Comparison of ENCODE assay signal across 25 mouse cellular contexts in genomic region chr1:101530001-101530400, GRCm38 (mm10).
"Had no signal": no experiment of that assay in that cellular context is flagged by ENCODE, and none has a peak within 500 bp of the region (broad histone marks: within the 10 kb centered on the region; RNA-seq: fewer than 3 reads in every experiment).

No protein-coding gene starts in this region.

- H3K36me3 ChIP-seq: heart, embryonic 13.5 days; heart, embryonic 15.5 days; hindbrain, embryonic 13.5 days; hindbrain, embryonic 15.5 days; kidney, embryonic 15.5 days; limb, embryonic 13.5 days; limb, embryonic 15.5 days had no signal

- H3K4me2 ChIP-seq: heart, embryonic 11.5 days; heart, embryonic 13.5 days; heart, embryonic 15.5 days; hindbrain, embryonic 13.5 days; hindbrain, embryonic 15.5 days; kidney, embryonic 15.5 days; limb, embryonic 13.5 days; limb, embryonic 15.5 days had no signal

- H3K27ac ChIP-seq: heart, adult 2 months; heart, embryonic 13.5 days; heart, embryonic 15.5 days; hindbrain, embryonic 13.5 days; hindbrain, embryonic 15.5 days; hindbrain, postnatal 0 days; kidney, embryonic 15.5 days; kidney, postnatal 0 days; limb, embryonic 13.5 days; limb, embryonic 15.5 days had no signal

- DNase-seq: gastrocnemius, postnatal 14 days; gastrocnemius, postnatal 36 days; heart, adult 11 months; heart, adult 2 months; heart, postnatal 14 days; heart, postnatal 36 days; kidney, adult 11 months; kidney, adult 2 months; kidney, adult 9 months; kidney, postnatal 14 days; kidney, postnatal 36 days; layer of hippocampus, adult 9-11 months; layer of hippocampus, postnatal 36 days; left cerebral cortex, postnatal 4 days had no signal

- H3K4me3 ChIP-seq: heart, adult 2 months; heart, embryonic 13.5 days; heart, embryonic 15.5 days; hindbrain, embryonic 13.5 days; hindbrain, embryonic 15.5 days; kidney, embryonic 15.5 days; limb, embryonic 13.5 days; limb, embryonic 15.5 days had no signal

- ATAC-seq: hindbrain, postnatal 0 days; intestine, embryonic 16.5 days had no signal

- H3K27me3 ChIP-seq: heart, embryonic 13.5 days; heart, embryonic 15.5 days; hindbrain, embryonic 13.5 days; hindbrain, embryonic 15.5 days; kidney, embryonic 15.5 days; limb, embryonic 13.5 days; limb, embryonic 15.5 days had no signal

- H3K9ac ChIP-seq: heart, embryonic 13.5 days; heart, embryonic 15.5 days; hindbrain, embryonic 13.5 days; hindbrain, embryonic 15.5 days; kidney, embryonic 15.5 days; limb, embryonic 13.5 days; limb, embryonic 15.5 days had no signal

- H3K9me3 ChIP-seq: heart, embryonic 13.5 days; heart, embryonic 15.5 days; hindbrain, embryonic 13.5 days; hindbrain, embryonic 15.5 days; kidney, embryonic 15.5 days; limb, embryonic 13.5 days; limb, embryonic 15.5 days had no signal

- H3K4me1 ChIP-seq: heart, embryonic 13.5 days; heart, embryonic 15.5 days; hindbrain, embryonic 13.5 days; hindbrain, embryonic 15.5 days; kidney, embryonic 15.5 days; limb, embryonic 13.5 days; limb, embryonic 15.5 days had no signal
